Mouse (Mus musculus): ENCODE measurements around the gene Nr1d2. TPM values are rescaled to one million over a fixed set of nuclear protein-coding genes. Genes with fewer than 3 reads are reported as not detected.

The Nr1d2 gene
- polyA plus RNA-seq, 1 experiment from 2014 or later = 6.1 TPM

Small RNA genes lying within 50 kb of the gene (microRNA-seq; reads per million reads assigned to microRNA genes)
- not detected for gene Gm44469

Other genes starting within 250 kb of the Nr1d2 start
- gene Nkiras1, start 32.0 kb upstream of the Nr1d2 start, polyA plus RNA-seq (2015; fragmentation: Nextera tagmentation; extraction: Ambion mirVana) = 60.9 and 70.3 TPM in 2 replicates
- gene Rpl15, start 32.3 kb upstream of the Nr1d2 start, polyA plus RNA-seq (2015; fragmentation: Nextera tagmentation; extraction: Ambion mirVana) = 264 and 298 TPM in 2 replicates
- 200 and 213 TPM in 2 replicates for gene Ube2e1, start 92.7 kb upstream of the Nr1d2 start, polyA plus RNA-seq (2015; fragmentation: Nextera tagmentation; extraction: Ambion mirVana)